Mouse (Mus musculus) gastrocnemius, adult 18-20 months (tissue): ENCODE results near the gene Sdccag8. TPM values are rescaled to one million over a fixed set of nuclear protein-coding genes. Genes with fewer than 3 reads are reported as not detected.
"Not testable (repeated sequence)": the region's sequence is repeated elsewhere in the genome, so short reads cannot be mapped to it uniquely, and the experiment has no call there.

Source experiments
- DNase-seq: peaks from one replicate; pipeline ENCODE4 v3.0.0; 2021; ENCODE audit warnings: low spot score
- total RNA-seq, 2 experiments: library from RNA; stranded (reverse); gene quantifications; 2 replicates each; pipeline ENCODE4 v1.2.3; 2021

Sdccag8 gene
- total RNA-seq, 2 experiments from 2014 or later: 4.2 to 5.2 TPM

GRCm38 (mm10) chr1:176941286-176941990 is 127.0 kb downstream of the Sdccag8 start:
- DNase-seq: not testable (repeated sequence)

GRCm38 (mm10) chr1:176943126-176943525 is 128.7 kb downstream of the Sdccag8 start:
- no peak for DNase-seq

- DNase-seq: no peak
Measured at GRCm38 (mm10) chr1:176943987-176944386, 129.5 kb downstream of the Sdccag8 start.

DNA sequence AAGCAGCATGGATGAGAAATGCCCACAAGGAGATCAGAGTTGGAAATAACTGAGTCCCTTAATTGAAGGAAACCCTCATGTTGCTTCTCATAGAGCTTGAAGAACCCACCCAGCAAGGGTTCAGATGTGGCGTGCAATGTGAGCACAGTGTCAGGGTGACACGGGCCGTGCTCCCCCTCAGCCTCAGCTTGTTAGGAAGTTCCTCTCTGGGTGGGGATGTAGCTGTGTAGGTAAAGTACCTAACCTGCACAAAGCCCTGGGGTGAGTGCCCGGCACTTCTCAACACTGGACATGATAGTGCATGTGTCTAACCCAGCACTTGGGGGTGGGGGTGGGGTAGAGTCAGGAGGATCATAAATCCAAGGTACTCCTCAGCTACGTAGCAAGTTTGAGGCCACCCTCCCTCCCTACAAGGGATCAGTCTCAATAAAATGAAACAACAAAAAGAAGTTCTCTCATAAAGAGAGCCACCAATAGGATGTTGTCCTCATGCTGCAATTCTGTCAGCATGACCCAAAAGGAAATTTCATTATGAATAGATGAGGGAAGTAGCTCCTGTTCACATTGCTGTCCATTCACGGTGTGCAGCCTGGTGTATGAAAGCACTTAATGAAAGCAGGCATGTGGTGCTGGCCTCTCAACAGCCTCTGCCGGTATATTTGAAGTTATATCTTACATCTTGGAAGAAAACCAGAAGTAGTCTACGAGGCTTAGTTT is 130.2 kb downstream of the Sdccag8 start:
- no peak for DNase-seq

GRCm38 (mm10) chr1:176945175-176945540 is 130.7 kb downstream of the Sdccag8 start:
- DNase-seq: no peak

GRCm38 (mm10) chr1:176946031-176946795 is 131.8 kb downstream of the Sdccag8 start:
- DNase-seq: no peak

DNA sequence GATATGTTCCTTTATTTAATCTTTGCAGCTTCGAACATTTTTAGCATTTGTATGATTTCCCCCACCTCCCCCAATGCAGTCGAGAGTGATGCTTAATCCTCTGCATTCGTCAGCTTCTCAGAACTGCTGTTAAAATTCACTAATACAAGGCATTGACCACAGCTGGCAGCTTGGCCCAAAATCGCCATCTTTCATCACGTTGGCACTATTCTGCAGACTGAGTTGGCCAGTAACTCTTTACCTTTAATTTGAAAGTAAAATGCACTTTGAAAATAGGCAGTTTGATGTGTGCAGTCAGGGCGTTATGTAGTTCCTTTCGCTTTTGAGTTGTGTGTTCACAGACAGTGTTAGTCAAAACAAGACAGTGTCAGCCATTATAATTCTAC is 132.3 kb downstream of the Sdccag8 start:
- no peak for DNase-seq

- no peak for DNase-seq
Measured at GRCm38 (mm10) chr1:176948861-176949260, 134.4 kb downstream of the Sdccag8 start.

GRCm38 (mm10) chr1:176949320-176949719 is 134.9 kb downstream of the Sdccag8 start:
- DNase-seq: no peak

DNA sequence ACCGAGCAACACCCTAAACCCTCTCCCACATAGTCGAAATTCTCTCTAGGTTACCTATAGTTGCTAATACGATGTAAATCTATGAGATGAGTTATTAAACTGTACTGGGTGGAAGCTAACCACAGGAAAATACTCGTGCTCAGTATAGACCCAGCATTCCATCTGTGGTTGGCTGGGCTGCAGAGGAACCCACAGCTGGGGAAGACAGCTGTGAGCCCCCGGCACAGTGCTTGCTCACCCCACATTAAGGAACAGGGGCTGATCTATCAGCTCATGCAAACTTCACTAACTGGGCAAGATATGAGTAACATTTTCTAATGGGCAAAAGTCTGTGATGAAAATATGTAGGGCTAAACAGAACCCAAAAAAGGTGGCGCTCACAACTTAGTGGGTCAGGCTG is 135.6 kb downstream of the Sdccag8 start:
- DNase-seq: no peak

GRCm38 (mm10) chr1:176951836-176952235 is 137.4 kb downstream of the Sdccag8 start:
- DNase-seq: no peak

GRCm38 (mm10) chr1:176958311-176958710 is 143.9 kb downstream of the Sdccag8 start:
- DNase-seq: no peak

DNA sequence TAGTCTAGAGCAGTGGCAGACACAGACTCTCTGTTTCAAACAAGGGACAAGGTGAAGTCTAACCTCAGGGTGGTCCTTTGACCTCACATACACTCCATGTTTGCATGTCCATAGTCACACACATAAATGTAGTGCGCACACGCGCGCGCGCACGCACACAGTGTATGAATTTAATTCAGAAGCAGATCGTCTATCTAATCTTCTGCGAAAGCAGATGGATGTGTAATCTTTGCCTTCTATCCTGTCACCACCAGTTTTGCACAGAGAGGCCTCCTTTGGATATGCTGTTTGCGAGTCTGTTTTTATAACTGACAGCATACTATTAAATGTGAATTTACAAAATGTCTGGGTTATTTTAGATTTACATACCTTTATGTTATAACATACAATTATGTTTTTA is 147.3 kb downstream of the Sdccag8 start:
- no peak for DNase-seq

DNA sequence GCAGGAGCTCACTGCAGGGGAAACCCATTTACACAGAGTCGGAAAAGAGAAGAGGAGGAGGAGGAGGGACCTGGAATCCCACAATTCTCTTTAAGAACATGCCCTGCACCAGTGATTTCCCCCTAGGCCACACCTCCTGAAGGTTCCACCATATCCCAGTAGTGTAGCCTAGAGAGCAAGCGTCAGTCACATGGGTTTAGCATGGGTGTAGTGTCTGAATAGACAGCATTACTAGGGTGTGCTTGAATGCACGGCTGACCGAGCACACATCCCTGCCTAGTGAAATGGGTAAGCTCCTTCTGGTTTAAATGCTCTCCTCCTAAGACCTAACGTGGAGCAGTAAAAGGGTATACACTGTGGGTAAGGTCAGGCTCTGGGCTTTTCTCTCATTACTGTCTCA is 148.4 kb downstream of the Sdccag8 start:
- no peak for DNase-seq

GRCm38 (mm10) chr1:176967299-176967698 is 152.8 kb downstream of the Sdccag8 start:
- DNase-seq: no peak

DNA sequence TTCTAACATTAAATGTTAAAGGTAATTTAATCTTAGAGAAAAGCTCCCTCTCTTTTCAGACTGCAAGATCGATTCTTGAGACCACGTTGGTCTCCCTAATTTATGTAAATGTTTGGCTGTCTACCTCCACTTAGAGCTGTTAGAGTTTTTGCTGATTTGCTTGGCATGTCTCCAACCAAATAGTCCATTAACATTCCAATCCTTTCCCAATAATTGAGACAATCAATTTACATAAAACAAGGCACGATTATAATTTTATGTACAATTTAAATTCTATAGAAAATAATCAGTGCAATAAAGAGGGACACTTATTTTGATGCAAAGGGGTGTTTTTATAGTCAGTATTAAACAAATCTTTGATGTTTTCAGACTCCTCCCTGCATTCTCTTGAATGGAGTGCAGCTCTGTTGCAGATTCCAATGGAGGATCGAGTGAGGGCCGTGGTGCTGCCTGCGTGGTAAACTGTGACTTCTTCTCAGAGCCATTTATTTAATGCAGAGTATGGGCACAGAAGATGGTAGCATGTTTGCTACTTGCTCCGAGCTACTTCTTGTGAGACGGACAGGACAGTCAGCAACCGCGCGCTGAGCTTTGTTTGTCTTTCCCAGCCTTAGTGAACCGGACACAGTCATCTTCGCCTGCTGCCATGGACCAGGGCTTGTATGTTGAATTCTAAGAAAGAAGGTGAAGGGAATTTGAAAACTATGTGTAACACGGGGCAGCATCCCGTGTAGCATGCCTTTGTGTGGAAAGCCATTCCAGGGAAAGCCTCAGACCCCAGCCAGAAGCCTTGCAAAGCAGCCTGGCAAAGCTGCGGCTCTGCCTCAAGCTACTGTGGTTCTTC is 156.4 kb downstream of the Sdccag8 start:
- DNase-seq: no peak

DNA sequence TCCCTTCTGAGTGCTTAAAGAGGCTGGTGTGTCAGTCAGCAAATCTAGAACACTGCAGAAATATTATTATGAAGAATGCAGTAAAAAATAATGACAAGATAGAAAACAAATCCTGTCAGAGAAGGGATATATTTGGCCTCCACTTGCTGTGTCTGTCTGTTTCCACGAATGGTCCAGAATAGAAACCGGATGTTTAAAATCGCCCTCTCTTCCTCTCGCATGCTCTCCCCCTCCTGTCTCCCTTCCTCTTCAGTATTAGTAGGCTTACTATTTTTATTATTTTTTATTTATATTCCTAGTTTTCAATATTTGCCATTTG is 157.0 kb downstream of the Sdccag8 start:
- no peak for DNase-seq

DNA sequence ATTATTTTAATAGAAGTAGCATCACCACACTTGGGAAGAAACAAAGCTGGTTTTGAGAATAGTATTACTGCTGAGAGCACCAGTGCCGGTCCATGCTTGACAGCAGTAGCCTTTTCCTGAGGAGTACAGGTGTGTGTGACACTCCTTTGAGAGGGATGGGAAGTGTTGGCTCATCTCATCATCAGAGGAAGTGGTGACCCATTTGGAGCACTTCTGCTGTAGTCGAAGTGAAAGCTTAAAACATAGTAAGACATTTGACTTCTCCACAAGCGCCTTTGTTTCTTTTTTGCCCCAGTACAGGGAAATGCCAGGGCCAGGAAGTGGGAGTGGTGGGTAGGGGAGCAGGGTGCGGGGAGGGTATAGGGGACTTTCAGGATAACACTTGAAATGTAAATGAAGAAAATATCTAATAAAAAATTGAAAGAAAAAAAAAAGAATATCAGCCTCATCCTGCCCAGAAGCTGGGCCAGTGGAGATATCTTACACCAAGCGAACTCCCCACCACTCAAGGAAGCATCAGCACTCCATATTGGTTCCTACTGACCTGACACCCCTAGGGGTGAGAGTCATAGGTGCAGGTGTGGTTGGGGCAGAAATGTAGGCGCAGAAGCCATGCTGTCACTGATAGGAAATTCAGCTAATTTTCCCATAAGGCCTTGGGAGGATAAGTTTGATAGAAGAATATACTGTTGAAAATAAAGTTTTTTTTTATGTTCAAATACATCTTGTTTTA is 159.1 kb downstream of the Sdccag8 start:
- no peak for DNase-seq

DNA sequence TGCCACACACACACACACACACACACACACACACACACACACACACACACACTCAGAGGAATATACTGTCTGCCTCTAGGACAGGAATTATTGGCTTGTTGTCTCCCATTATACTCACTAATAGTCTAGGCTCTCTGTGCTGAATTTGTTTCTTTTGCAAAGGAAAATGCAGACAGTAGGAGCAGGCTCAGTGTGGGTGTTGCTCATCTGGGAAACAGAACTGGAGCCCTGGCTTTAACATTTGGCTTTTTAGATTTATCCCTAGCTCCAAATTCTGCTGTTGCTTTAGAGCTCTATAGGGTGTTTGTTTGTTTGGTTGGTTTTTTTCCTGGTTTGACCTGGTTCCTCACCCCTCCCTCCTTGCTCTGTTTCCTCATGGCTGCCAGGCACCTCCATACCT is 164.8 kb downstream of the Sdccag8 start:
- DNase-seq: no peak

- no peak for DNase-seq
Measured at GRCm38 (mm10) chr1:176980140-176980539, 165.7 kb downstream of the Sdccag8 start.

DNA sequence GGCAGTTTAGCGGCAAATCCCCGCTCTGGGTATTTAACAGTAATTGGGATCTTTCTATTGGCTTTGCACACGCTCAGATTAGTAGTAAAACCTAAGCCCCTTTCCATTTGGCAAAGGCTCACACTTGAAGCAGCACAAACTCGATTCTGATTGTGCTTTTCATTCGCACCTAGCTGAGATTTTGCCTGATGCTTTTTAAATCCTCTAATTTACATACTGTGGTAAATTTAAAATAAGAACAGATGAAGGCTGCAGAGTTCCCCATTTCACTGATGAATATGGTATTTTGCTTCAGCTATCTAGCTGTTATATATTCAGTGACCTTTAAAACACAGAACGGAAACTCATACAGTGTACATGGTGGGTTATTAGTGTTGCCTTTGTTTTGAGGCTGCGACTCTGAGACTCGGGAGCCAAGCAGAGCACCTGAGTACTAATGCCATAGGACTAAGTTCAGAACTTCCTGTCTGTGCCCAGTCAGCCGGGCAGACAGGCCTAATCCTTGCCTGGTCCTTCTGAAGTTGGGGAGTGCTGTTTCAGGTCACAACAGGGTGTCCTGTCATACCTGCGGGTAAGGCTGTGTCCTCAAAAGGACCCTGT is 166.4 kb downstream of the Sdccag8 start:
- no peak for DNase-seq
